Mouse (Mus musculus): Measurements from ENCODE around the gene Rpl29.

- TF ChIP-seq POLR2A (IDR thresholded peaks at IDR 0.05; ENCODE audit: low read depth, low read length) (no peak), CTCF (IDR thresholded peaks at IDR 0.05; ENCODE audit: extremely low read depth, insufficient read depth, insufficient read length, insufficient replicate concordance) (no peak)
Measured at GRCm38 (mm10) chr9:106444836-106445235, 15.6 kb downstream of the Rpl29 start.

Data from spleen, adult 2 months (tissue).